Mouse (Mus musculus): Measurements from ENCODE around the gene Adamts9. TPM values are rescaled to one million over a fixed set of nuclear protein-coding genes. Genes with fewer than 3 reads are reported as not detected.

Gene Adamts9
- total and polyA plus RNA-seq, 3 experiments, result not detected

DNA sequence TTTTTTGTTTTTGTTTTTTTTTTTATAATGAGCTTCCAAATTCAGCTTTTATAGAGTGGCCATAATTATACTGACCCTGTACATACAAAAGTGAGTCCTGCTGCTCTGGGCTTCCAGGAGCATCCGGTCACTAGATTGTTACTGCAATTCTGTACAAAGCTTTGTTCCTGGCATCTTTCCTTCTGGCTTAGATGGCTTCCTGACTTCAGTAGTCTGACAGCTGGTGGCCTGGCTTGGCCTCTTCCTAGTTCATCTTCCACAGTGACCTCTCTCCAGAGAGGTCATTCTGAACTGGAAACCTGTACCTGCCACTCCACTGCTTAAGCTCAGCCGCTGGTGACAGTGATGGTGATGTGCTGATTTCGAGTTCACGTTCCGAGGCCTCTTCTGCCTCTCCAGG, 217.2 kb downstream of the Adamts9 start:
- H3K4me1 ChIP-seq (ENCODE audit: control insufficient read depth in 1 of 2, insufficient read depth in 2 of 2), result no peaks in the 10 kb centered on the region
- no peak overlapping the region for H3K4me2 ChIP-seq (ENCODE audit: insufficient read depth, low read depth, poor library complexity, severe bottlenecking)
- TF ChIP-seq CTCF (conservative IDR thresholded peaks at IDR 0.05 in 1 of 2, IDR thresholded peaks at IDR 0.05 in 1 of 2; ENCODE audit: low read depth in 2 of 2, low read length in 2 of 2) (no peak), ETS1 (conservative IDR thresholded peaks at IDR 0.05; ENCODE audit: low read depth, low read length) (no peak), UBTF (IDR thresholded peaks at IDR 0.05; ENCODE audit: low read depth, low read length) (no peak), CHD1 (IDR thresholded peaks at IDR 0.05; ENCODE audit: low read depth, low read length) (no peak), BHLHE40 (IDR thresholded peaks at IDR 0.05; ENCODE audit: low read depth, low read length) (no peak), JUND (conservative IDR thresholded peaks at IDR 0.05; ENCODE audit: low read depth, low read length) (no peak), E2F4 (IDR thresholded peaks at IDR 0.05; ENCODE audit: insufficient replicate concordance, low read depth, low read length) (no peak), IRF4 (IDR thresholded peaks at IDR 0.05; ENCODE audit: low read depth, low read length) (no peak), ZNF384 (IDR thresholded peaks at IDR 0.05; ENCODE audit: low read depth, low read length) (no peak), TCF12 (IDR thresholded peaks at IDR 0.05; ENCODE audit: low read depth, low read length) (no peak), GABPA (IDR thresholded peaks at IDR 0.05; ENCODE audit: insufficient replicate concordance, low read depth, low read length) (no peak), EP300 (IDR thresholded peaks at IDR 0.05; ENCODE audit: low read length) (no peak), MAZ (IDR thresholded peaks at IDR 0.05; ENCODE audit: low read depth, low read length) (no peak), SIN3A (IDR thresholded peaks at IDR 0.05; ENCODE audit: low read length) (no peak), NRF1 (IDR thresholded peaks at IDR 0.05; ENCODE audit: low read depth, low read length) (no peak), ZKSCAN1 (IDR thresholded peaks at IDR 0.05; ENCODE audit: borderline replicate concordance, low read depth, low read length) (no peak)
- no peaks in the 10 kb centered on the region for H3K27me3 ChIP-seq (replicated peaks)
- no peaks in the 10 kb centered on the region for H3K79me2 ChIP-seq (replicated peaks; ENCODE audit: control insufficient read depth, extremely low read depth, insufficient read depth, poor library complexity, severe bottlenecking)
- H3K4me3 ChIP-seq (replicated peaks in 1 of 3; ENCODE audit: low read depth in 2 of 3, low read length in 2 of 3, poor library complexity in 1 of 3), result no peak overlapping the region
- no peak overlapping the region for H3K27ac ChIP-seq (ENCODE audit: insufficient read depth, low read depth)
- H3K36me3 ChIP-seq (replicated peaks in 1 of 2; ENCODE audit: control insufficient read depth in 1 of 2, insufficient read depth in 1 of 2, low read length in 1 of 2), result no peaks in the 10 kb centered on the region
- no peak overlapping the region for H3K9ac ChIP-seq (ENCODE audit: insufficient read depth, low read depth)
- peaks cover 74% of the 10 kb centered on the region for H3K9me3 ChIP-seq (replicated peaks; ENCODE audit: low read length)
- no peak for DNase-seq (ENCODE audit: extremely low read depth)
- dilution Hi-C loops (cut with MboI; ENCODE audit: extremely low pct_ligation_motif_present, extremely low pct_unique_long_range_greater_than_20kb, low sequenced_read_pairs), result no loop called here
- in situ Hi-C loops (cut with MboI; ENCODE audit: low pct_ligation_motif_present, low pct_unique_long_range_greater_than_20kb, low sequenced_read_pairs), result no loop called here

DNA sequence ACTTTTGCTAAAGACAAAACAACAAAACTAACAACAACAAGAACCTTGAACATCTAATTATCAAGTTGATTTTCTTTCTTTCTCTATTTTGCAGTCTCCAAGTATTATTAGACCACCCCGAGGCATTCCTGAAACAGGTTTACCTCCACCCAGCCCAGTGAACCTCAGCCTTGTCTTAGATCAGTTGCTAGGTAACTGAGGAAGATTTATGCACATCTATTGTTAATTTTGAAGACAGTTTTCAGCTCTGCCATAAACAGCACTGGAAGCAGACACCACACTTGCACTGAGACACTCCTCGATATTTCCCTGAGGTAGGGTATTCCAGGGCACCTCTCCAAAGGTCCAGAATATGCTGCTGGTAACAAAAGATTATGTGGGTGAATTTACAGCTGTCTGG, 218.9 kb downstream of the Adamts9 start:
- no peak for TF ChIP-seq MAFK (IDR thresholded peaks at IDR 0.05; ENCODE audit: insufficient replicate concordance, low read length)
- no peak for TF ChIP-seq UBTF (IDR thresholded peaks at IDR 0.05; ENCODE audit: low read depth, low read length)
- in situ Hi-C loops (cut with MboI; ENCODE audit: low pct_ligation_motif_present, low pct_unique_long_range_greater_than_20kb, low sequenced_read_pairs) (no loop called here), dilution Hi-C loops (cut with MboI; ENCODE audit: extremely low pct_ligation_motif_present, extremely low pct_unique_long_range_greater_than_20kb, low sequenced_read_pairs) (no loop called here)
- DNase-seq (ENCODE audit: extremely low read depth), result no peak
- no peaks in the 10 kb centered on the region for H3K79me2 ChIP-seq (replicated peaks; ENCODE audit: control insufficient read depth, extremely low read depth, insufficient read depth, poor library complexity, severe bottlenecking)
- H3K4me1 ChIP-seq (ENCODE audit: control insufficient read depth in 1 of 2, insufficient read depth in 2 of 2), result no peaks in the 10 kb centered on the region
- no peaks in the 10 kb centered on the region for H3K27me3 ChIP-seq (replicated peaks)
- H3K36me3 ChIP-seq (replicated peaks in 1 of 2; ENCODE audit: control insufficient read depth in 1 of 2, insufficient read depth in 1 of 2, low read length in 1 of 2), result no peaks in the 10 kb centered on the region
- H3K27ac ChIP-seq (ENCODE audit: insufficient read depth, low read depth), result no peak overlapping the region
- H3K4me2 ChIP-seq (ENCODE audit: insufficient read depth, low read depth, poor library complexity, severe bottlenecking), result no peak overlapping the region
- H3K4me3 ChIP-seq (replicated peaks in 1 of 3; ENCODE audit: low read depth in 2 of 3, low read length in 2 of 3, poor library complexity in 1 of 3), result no peak overlapping the region
- peaks cover 73% of the 10 kb centered on the region for H3K9me3 ChIP-seq (replicated peaks; ENCODE audit: low read length)
- no peak overlapping the region for H3K9ac ChIP-seq (ENCODE audit: insufficient read depth, low read depth)

Other genes starting within 250 kb of the Adamts9 start
- not detected in 2 replicates for gene Prickle2, start 237.3 kb downstream of the Adamts9 start, total RNA-seq (2012; rRNA removed)
- not detected in 2 replicates for gene Prickle2, start 237.3 kb downstream of the Adamts9 start, total RNA-seq (2014; rRNA removed)
- not detected in 2 replicates for gene Prickle2, start 237.3 kb downstream of the Adamts9 start, polyA plus RNA-seq (2012; ENCODE audit: insufficient read length, low read depth)
- gene A730049H05Rik, start 127.0 kb downstream of the Adamts9 start, total RNA-seq (2012; rRNA removed), result not detected in 2 replicates
- not detected in 2 replicates for gene A730049H05Rik, start 127.0 kb downstream of the Adamts9 start, total RNA-seq (2014; rRNA removed)
- gene A730049H05Rik, start 127.0 kb downstream of the Adamts9 start, polyA plus RNA-seq (2012; ENCODE audit: insufficient read length, low read depth), result not detected in 2 replicates
- not detected in 2 replicates for gene Gm15737, start 74.1 kb downstream of the Adamts9 start, total RNA-seq (2012; rRNA removed)
- not detected in 2 replicates for gene Gm15737, start 74.1 kb downstream of the Adamts9 start, total RNA-seq (2014; rRNA removed)
- gene Gm15737, start 74.1 kb downstream of the Adamts9 start, polyA plus RNA-seq (2012; ENCODE audit: insufficient read length, low read depth), result not detected in 2 replicates